Mouse (Mus musculus): ENCODE results near the gene Gm16223. TPM values are rescaled to one million over a fixed set of nuclear protein-coding genes. Genes with fewer than 3 reads are reported as not detected.

Gm16223 gene
- polyA plus RNA-seq, 1 experiment from 2014 or later = not detected

- H3K9ac ChIP-seq (ENCODE audit: low read length) = no peak overlapping the region
- H3K27ac ChIP-seq (ENCODE audit: low read length) = no peak overlapping the region
- no peak for ATAC-seq (ENCODE audit: low read depth)
- H3K4me2 ChIP-seq (ENCODE audit: low read depth, low read length) = no peak overlapping the region
- WGBS = 74% methylated on average over 5 of the region's 5 CpGs
- H3K4me1 ChIP-seq (replicated peaks; ENCODE audit: control insufficient read depth, insufficient read depth, low read length) = no peaks in the 10 kb centered on the region
- no peaks in the 10 kb centered on the region for H3K36me3 ChIP-seq (ENCODE audit: control insufficient read depth, insufficient read depth, low read length)
- no peaks in the 10 kb centered on the region for H3K27me3 ChIP-seq (ENCODE audit: control insufficient read depth, insufficient read depth, low read depth, low read length)
- H3K4me3 ChIP-seq (ENCODE audit: low read length) = no peak overlapping the region
- no peaks in the 10 kb centered on the region; the same call in 1 of the 2 replicates for H3K9me3 ChIP-seq (ENCODE audit: control insufficient read depth, low read length)
These were observed 49.0 kb downstream of the Gm16223 start for GRCm38 (mm10) chr5:42116586-42117346.

- Histone ChIP-seq H3K4me1 (replicated peaks; ENCODE audit: control insufficient read depth, insufficient read depth, low read length) (no peaks in the 10 kb centered on the region), H3K27ac (ENCODE audit: low read length) (no peak overlapping the region), H3K4me3 (ENCODE audit: low read length) (no peak overlapping the region), H3K9me3 (ENCODE audit: control insufficient read depth, low read length) (no peaks in the 10 kb centered on the region), H3K4me2 (ENCODE audit: low read depth, low read length) (no peak overlapping the region), H3K9ac (ENCODE audit: low read length) (no peak overlapping the region), H3K27me3 (ENCODE audit: control insufficient read depth, insufficient read depth, low read depth, low read length) (no peaks in the 10 kb centered on the region), H3K36me3 (ENCODE audit: control insufficient read depth, insufficient read depth, low read length) (no peaks in the 10 kb centered on the region)
- ATAC-seq (ENCODE audit: low read depth) = no peak
These were observed 57.8 kb downstream of the Gm16223 start for GRCm38 (mm10) chr5:42125562-42125961.

GRCm38 (mm10) chr5:42155626-42156025, 87.9 kb downstream of the Gm16223 start:
- Histone ChIP-seq H3K36me3 (ENCODE audit: control insufficient read depth, insufficient read depth, low read length) (no peaks in the 10 kb centered on the region), H3K4me3 (ENCODE audit: low read length) (no peak overlapping the region), H3K27me3 (ENCODE audit: control insufficient read depth, insufficient read depth, low read depth, low read length) (no peaks in the 10 kb centered on the region), H3K4me2 (ENCODE audit: low read depth, low read length) (no peak overlapping the region), H3K27ac (ENCODE audit: low read length) (no peak overlapping the region), H3K9ac (ENCODE audit: low read length) (no peak overlapping the region), H3K9me3 (ENCODE audit: control insufficient read depth, low read length) (no peaks in the 10 kb centered on the region), H3K4me1 (replicated peaks; ENCODE audit: control insufficient read depth, insufficient read depth, low read length) (no peaks in the 10 kb centered on the region)
- WGBS = 73% methylated on average over 3 of the region's 3 CpGs
- ATAC-seq (ENCODE audit: low read depth) = no peak

GRCm38 (mm10) chr5:42164731-42165130, 97.0 kb downstream of the Gm16223 start:
- Histone ChIP-seq H3K4me2 (ENCODE audit: low read depth, low read length) (no peak overlapping the region), H3K36me3 (ENCODE audit: control insufficient read depth, insufficient read depth, low read length) (no peaks in the 10 kb centered on the region), H3K4me3 (ENCODE audit: low read length) (no peak overlapping the region), H3K4me1 (replicated peaks; ENCODE audit: control insufficient read depth, insufficient read depth, low read length) (no peaks in the 10 kb centered on the region), H3K9me3 (ENCODE audit: control insufficient read depth, low read length) (no peaks in the 10 kb centered on the region), H3K9ac (ENCODE audit: low read length) (no peak overlapping the region), H3K27me3 (ENCODE audit: control insufficient read depth, insufficient read depth, low read depth, low read length) (no peaks in the 10 kb centered on the region), H3K27ac (ENCODE audit: low read length) (no peak overlapping the region)
- 64% methylated on average over 2 of the region's 2 CpGs for WGBS
- ATAC-seq (ENCODE audit: low read depth) = no peak

GRCm38 (mm10) chr5:42166311-42166710, 98.6 kb downstream of the Gm16223 start:
- WGBS = 38% methylated on average over 1 of the region's 1 CpGs
- Histone ChIP-seq H3K9ac (ENCODE audit: low read length) (no peak overlapping the region), H3K9me3 (ENCODE audit: control insufficient read depth, low read length) (no peaks in the 10 kb centered on the region), H3K4me1 (replicated peaks; ENCODE audit: control insufficient read depth, insufficient read depth, low read length) (no peaks in the 10 kb centered on the region), H3K27ac (ENCODE audit: low read length) (no peak overlapping the region), H3K4me3 (ENCODE audit: low read length) (no peak overlapping the region), H3K4me2 (ENCODE audit: low read depth, low read length) (no peak overlapping the region), H3K27me3 (ENCODE audit: control insufficient read depth, insufficient read depth, low read depth, low read length) (no peaks in the 10 kb centered on the region), H3K36me3 (ENCODE audit: control insufficient read depth, insufficient read depth, low read length) (no peaks in the 10 kb centered on the region)
- ATAC-seq (ENCODE audit: low read depth) = no peak

GRCm38 (mm10) chr5:42168071-42168470, 100.3 kb downstream of the Gm16223 start:
- WGBS = 83% methylated on average over 3 of the region's 3 CpGs
- Histone ChIP-seq H3K4me1 (replicated peaks; ENCODE audit: control insufficient read depth, insufficient read depth, low read length) (no peaks in the 10 kb centered on the region), H3K4me3 (ENCODE audit: low read length) (no peak overlapping the region), H3K36me3 (ENCODE audit: control insufficient read depth, insufficient read depth, low read length) (no peaks in the 10 kb centered on the region), H3K4me2 (ENCODE audit: low read depth, low read length) (no peak overlapping the region), H3K27ac (ENCODE audit: low read length) (no peak overlapping the region), H3K9me3 (ENCODE audit: control insufficient read depth, low read length) (no peaks in the 10 kb centered on the region), H3K9ac (ENCODE audit: low read length) (no peak overlapping the region), H3K27me3 (ENCODE audit: control insufficient read depth, insufficient read depth, low read depth, low read length) (no peaks in the 10 kb centered on the region)
- ATAC-seq (ENCODE audit: low read depth) = no peak

- Histone ChIP-seq H3K4me2 (ENCODE audit: low read depth, low read length) (no peak overlapping the region), H3K4me1 (replicated peaks; ENCODE audit: control insufficient read depth, insufficient read depth, low read length) (no peaks in the 10 kb centered on the region), H3K27me3 (ENCODE audit: control insufficient read depth, insufficient read depth, low read depth, low read length) (no peaks in the 10 kb centered on the region), H3K4me3 (ENCODE audit: low read length) (no peak overlapping the region), H3K9me3 (ENCODE audit: control insufficient read depth, low read length) (no peaks in the 10 kb centered on the region), H3K36me3 (ENCODE audit: control insufficient read depth, insufficient read depth, low read length) (no peaks in the 10 kb centered on the region), H3K9ac (ENCODE audit: low read length) (no peak overlapping the region), H3K27ac (ENCODE audit: low read length) (no peak overlapping the region)
- ATAC-seq (ENCODE audit: low read depth) = no peak
- 77% methylated on average over 5 of the region's 5 CpGs for WGBS
These were observed 101.0 kb downstream of the Gm16223 start for GRCm38 (mm10) chr5:42168785-42169184.

GRCm38 (mm10) chr5:42174109-42174508, 106.3 kb downstream of the Gm16223 start:
- no peaks in the 10 kb centered on the region for H3K36me3 ChIP-seq (ENCODE audit: control insufficient read depth, insufficient read depth, low read length)
- no peak for ATAC-seq (ENCODE audit: low read depth)
- WGBS = 52% methylated on average over 2 of the region's 2 CpGs
- H3K27ac ChIP-seq (ENCODE audit: low read length) = no peak overlapping the region
- H3K9me3 ChIP-seq (ENCODE audit: control insufficient read depth, low read length) = no peaks in the 10 kb centered on the region
- H3K4me3 ChIP-seq (ENCODE audit: low read length) = no peak overlapping the region
- H3K4me1 ChIP-seq (replicated peaks; ENCODE audit: control insufficient read depth, insufficient read depth, low read length) = no peaks in the 10 kb centered on the region
- no peak overlapping the region for H3K9ac ChIP-seq (ENCODE audit: low read length)
- no peaks in the 10 kb centered on the region for H3K27me3 ChIP-seq (ENCODE audit: control insufficient read depth, insufficient read depth, low read depth, low read length)
- H3K4me2 ChIP-seq (ENCODE audit: low read depth, low read length) = no peak overlapping the region

GRCm38 (mm10) chr5:42175424-42175823, 107.7 kb downstream of the Gm16223 start:
- no peaks in the 10 kb centered on the region for H3K36me3 ChIP-seq (ENCODE audit: control insufficient read depth, insufficient read depth, low read length)
- no peaks in the 10 kb centered on the region for H3K27me3 ChIP-seq (ENCODE audit: control insufficient read depth, insufficient read depth, low read depth, low read length)
- ATAC-seq (ENCODE audit: low read depth) = no peak
- 44% methylated on average over 2 of the region's 2 CpGs for WGBS
- H3K4me2 ChIP-seq (ENCODE audit: low read depth, low read length) = no peak overlapping the region
- no peaks in the 10 kb centered on the region for H3K9me3 ChIP-seq (ENCODE audit: control insufficient read depth, low read length)
- H3K4me3 ChIP-seq (ENCODE audit: low read length) = no peak overlapping the region
- H3K9ac ChIP-seq (ENCODE audit: low read length) = no peak overlapping the region
- H3K27ac ChIP-seq (ENCODE audit: low read length) = no peak overlapping the region
- H3K4me1 ChIP-seq (replicated peaks; ENCODE audit: control insufficient read depth, insufficient read depth, low read length) = no peaks in the 10 kb centered on the region

All from lung, embryonic 16.5 days (tissue).